Mouse (Mus musculus) cerebellum, adult 2 months (tissue): ENCODE data around the gene Cds2. TPM values are rescaled to one million over a fixed set of nuclear protein-coding genes. Genes with fewer than 3 reads are reported as not detected.

ENCODE experiments used
- DNase-seq, 2 experiments: peaks; one replicate each; pipeline ENCODE4 v3.0.0; 2021
- H3K27ac ChIP-seq: fragments of 200-500 bp; 2 replicates; pipeline ENCODE4 v1.5.1; 2012; ENCODE audit warnings: low read length, control low read depth, inconsistent platforms; ENCODE audit not compliant: insufficient read depth
- H3K27me3 ChIP-seq: fragments of 200-500 bp; 2 replicates; pipeline ENCODE4 v1.6.1; 2012; ENCODE audit warnings: inconsistent platforms, mild to moderate bottlenecking, low read length, moderate library complexity; ENCODE audit not compliant: control insufficient read depth, insufficient read depth
- H3K4me1 ChIP-seq: fragments of 200-500 bp; 2 replicates; pipeline ENCODE4 v1.6.1; 2011; ENCODE audit warnings: low read length; ENCODE audit not compliant: control insufficient read depth, insufficient read depth
- H3K4me3 ChIP-seq: fragments of 200-500 bp; replicated peaks from 2 replicates; pipeline ENCODE3; 2011; ENCODE audit warnings: mild to moderate bottlenecking, low read depth, low read length, control low read depth; ENCODE audit not compliant: insufficient read depth
- CTCF ChIP-seq: fragments of 200-500 bp; IDR thresholded peaks from 2 replicates; pipeline ENCODE4 v1.5.1; 2011; ENCODE audit warnings: low read depth, mild to moderate bottlenecking, control low read depth, low read length, moderate library complexity, borderline replicate concordance; ENCODE audit not compliant: insufficient read depth
- POLR2A ChIP-seq: fragments of 200-500 bp; IDR thresholded peaks from 2 replicates; pipeline ENCODE4 v1.6.1; 2011; ENCODE audit warnings: low read length, control low read depth, borderline replicate concordance; ENCODE audit not compliant: insufficient read depth
- WGBS: fragments of 180-500 bp; shearing (Covaris S2); methylation state at CpG from one replicate; pipeline ENCODE4 v1.1.7; 2018; 5-methylcytosine and 5-hydroxymethylcytosine counted together
- polyA plus RNA-seq: library from polyadenylated mRNA; depleted of rRNA; stranded (reverse); fragments of >200 nt; gene quantifications from 2 replicates; pipeline ENCODE4 v1.2.3, GENCODE M21; 2012

Gene Cds2
- polyA plus RNA-seq, 1 experiment, result 152 TPM

DNA sequence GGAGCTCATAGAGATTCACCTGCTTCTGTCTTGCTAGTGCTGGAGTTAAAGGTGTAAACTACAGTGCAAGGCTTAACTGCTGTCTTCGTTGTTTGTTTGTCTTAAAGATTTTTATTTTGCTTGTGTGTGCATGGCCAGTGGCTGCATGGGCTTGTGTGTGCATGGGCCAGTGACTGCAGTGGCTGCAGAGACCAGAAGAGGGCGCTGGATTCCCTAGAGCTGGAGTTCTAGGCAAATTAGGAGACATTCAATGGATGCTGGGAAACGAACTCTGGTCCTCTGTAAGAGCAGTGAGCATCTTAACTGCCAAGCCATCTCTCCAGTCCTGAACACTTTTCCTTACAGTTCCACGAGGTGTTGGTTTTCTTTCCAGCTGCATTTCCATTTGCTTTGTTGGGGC is 12.6 kb downstream of the Cds2 start:
- TF ChIP-seq POLR2A (no peak), CTCF (peak; percentile 28; the same call in 1 of the 2 replicates)
- H3K27ac ChIP-seq, result no peak overlapping the region
- 79% methylated on average over 4 of the region's 4 CpGs for WGBS
- no peak for DNase-seq
- peaks cover 25% of the 10 kb centered on the region for H3K4me1 ChIP-seq
- no peak overlapping the region for H3K4me3 ChIP-seq
- no peaks in the 10 kb centered on the region for H3K27me3 ChIP-seq

DNA sequence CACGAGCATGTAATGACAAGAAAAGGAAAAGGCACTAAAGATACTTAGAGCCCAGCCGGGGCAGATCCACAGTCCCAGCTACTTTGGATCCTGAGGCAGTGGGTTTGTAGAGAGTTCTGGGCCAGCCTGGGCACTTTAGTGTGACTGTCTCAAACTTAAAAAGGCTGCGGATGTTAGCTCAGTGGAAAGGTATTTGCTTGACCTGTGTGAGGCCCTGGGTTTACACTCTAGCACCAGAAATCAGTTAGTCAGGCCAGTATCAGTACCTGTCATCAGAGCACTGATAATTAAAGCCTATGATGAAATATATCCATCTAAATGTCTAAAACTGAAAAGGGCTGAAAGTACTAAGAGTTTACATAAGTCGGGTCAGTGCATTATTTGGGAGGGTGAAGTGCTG is 13.3 kb downstream of the Cds2 start:
- no peaks in the 10 kb centered on the region for H3K27me3 ChIP-seq
- H3K4me3 ChIP-seq, result no peak overlapping the region
- no peak overlapping the region for H3K27ac ChIP-seq
- no peak for TF ChIP-seq CTCF
- no peak for TF ChIP-seq POLR2A
- H3K4me1 ChIP-seq, result peaks cover 23% of the 10 kb centered on the region
- no peak for DNase-seq
- 81% methylated on average over 4 of the region's 4 CpGs for WGBS

DNA sequence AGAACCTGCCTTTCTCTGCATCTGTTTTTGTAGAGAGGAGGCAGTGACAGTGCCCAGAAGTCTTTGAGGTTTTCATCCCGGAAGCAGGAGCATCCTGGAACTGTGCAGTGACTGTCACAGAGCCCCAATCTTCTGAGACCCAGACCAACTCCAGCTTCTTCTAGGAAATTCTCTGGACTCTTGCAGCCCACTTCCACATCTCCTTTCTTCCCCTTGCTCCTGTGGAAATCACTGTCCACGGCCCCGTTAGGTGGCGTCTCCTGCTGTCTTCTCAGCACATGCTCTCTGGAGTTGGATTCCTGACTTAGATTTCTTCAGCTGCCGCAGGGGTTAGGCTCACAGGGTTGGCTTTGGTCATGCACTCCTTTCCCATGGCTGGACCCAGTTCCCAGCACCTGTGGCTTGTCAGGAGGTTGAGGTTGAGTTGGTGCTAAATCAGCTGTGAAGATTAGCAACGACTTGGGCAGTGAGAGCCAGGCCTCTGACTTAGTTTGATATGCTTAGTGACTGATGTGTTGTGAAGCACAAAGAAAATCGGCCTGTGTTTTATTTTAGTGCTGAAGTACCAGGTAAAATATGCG is 15.4 kb downstream of the Cds2 start:
- H3K27me3 ChIP-seq, result no peaks in the 10 kb centered on the region
- H3K4me1 ChIP-seq, result peaks cover 20% of the 10 kb centered on the region
- H3K4me3 ChIP-seq, result no peak overlapping the region
- 33% methylated on average over 8 of the region's 8 CpGs for WGBS
- TF ChIP-seq POLR2A (no peak), CTCF (no peak)
- H3K27ac ChIP-seq, result no peak overlapping the region
- DNase-seq, result no peak

DNA sequence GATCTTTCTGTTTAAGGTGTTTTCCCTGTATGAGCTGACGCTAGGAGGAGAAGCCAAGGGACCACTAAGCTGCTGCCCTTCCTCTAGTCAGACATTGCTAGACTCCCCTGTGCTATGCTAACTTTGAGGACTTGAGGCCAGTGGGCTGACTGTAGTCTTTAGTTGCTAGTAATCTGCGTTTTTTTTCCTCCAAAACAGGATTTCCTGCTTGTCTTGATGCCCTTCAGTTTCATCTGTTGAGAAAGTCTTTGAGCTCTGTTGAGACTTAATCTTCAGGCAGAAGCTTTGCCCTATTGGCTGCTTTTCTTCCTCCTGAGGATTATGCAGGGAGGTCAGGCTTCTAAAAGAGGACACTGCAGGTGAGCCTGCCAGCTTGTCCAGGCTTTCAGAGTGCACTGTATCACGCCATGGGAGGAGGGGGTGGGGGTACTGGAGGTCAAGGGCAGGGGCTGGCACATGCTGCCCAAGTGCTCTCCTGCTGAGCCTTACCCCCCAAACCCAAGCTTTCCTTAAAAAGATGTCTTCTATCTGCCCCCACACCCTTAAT is 16.5 kb downstream of the Cds2 start:
- DNase-seq, result no peak
- no peak overlapping the region for H3K27ac ChIP-seq
- H3K4me3 ChIP-seq, result no peak overlapping the region
- TF ChIP-seq CTCF, result no peak
- TF ChIP-seq POLR2A, result no peak
- WGBS, result 54% methylated on average over 3 of the region's 3 CpGs
- H3K4me1 ChIP-seq, result peaks cover 20% of the 10 kb centered on the region
- no peaks in the 10 kb centered on the region for H3K27me3 ChIP-seq

DNA sequence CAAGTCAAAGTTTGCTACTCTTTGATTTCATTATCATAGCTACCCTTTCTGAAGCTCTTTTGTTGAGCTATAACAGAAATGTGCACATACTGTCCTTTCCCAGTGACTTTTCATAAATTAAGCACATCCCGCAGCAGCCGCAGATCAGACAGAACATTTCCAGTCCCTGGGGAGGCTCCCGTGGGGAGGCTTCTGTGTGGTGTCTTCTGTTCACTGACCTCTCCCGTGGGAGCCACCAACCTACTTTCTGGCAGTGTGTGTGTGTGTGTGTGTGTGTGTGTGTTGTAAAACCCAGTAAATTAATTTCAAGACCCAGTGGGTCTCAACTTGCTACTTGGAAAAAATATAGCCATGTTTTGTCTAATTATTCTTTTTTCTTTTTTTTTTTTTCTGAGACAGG is 17.0 kb downstream of the Cds2 start:
- 22% methylated on average over 4 of the region's 4 CpGs for WGBS
- Histone ChIP-seq H3K27ac (no peak overlapping the region), H3K4me3 (no peak overlapping the region), H3K4me1 (peaks cover 24% of the 10 kb centered on the region), H3K27me3 (no peaks in the 10 kb centered on the region)
- TF ChIP-seq CTCF (no peak), POLR2A (no peak)
- no peak for DNase-seq

DNA sequence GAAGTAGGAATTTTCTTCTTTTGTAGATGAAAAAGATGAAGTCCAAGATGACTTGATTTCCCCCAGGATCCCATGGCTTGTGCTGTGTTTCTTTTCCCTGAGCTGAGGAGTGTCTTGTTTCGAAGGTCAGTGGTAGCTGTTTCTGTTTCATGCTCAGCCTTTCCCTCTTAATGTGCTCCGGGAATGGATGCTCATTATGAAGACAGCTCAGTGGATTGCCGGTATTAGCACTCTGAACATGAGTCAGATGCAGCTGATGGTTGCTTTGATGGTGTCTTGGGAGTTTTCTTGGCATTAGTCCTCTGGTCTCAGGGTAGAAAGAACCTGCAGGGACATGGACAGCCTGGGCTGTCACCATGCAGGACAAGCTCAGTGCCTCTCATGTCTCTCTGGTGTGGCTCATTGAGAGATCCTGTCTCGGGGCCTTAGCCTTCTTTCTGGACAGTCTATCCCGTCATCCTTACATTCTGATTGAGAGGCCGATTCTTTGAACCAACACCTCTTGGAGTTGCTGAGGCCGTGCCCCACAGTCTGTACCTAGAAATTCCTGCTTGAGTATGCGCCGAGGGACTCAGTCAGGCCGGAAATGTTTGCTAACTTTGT is 17.7 kb downstream of the Cds2 start:
- TF ChIP-seq POLR2A (no peak), CTCF (no peak)
- Histone ChIP-seq H3K27ac (no peak overlapping the region), H3K4me1 (peaks cover 29% of the 10 kb centered on the region), H3K4me3 (no peak overlapping the region), H3K27me3 (no peaks in the 10 kb centered on the region)
- 83% methylated on average over 10 of the region's 10 CpGs for WGBS
- no peak for DNase-seq

DNA sequence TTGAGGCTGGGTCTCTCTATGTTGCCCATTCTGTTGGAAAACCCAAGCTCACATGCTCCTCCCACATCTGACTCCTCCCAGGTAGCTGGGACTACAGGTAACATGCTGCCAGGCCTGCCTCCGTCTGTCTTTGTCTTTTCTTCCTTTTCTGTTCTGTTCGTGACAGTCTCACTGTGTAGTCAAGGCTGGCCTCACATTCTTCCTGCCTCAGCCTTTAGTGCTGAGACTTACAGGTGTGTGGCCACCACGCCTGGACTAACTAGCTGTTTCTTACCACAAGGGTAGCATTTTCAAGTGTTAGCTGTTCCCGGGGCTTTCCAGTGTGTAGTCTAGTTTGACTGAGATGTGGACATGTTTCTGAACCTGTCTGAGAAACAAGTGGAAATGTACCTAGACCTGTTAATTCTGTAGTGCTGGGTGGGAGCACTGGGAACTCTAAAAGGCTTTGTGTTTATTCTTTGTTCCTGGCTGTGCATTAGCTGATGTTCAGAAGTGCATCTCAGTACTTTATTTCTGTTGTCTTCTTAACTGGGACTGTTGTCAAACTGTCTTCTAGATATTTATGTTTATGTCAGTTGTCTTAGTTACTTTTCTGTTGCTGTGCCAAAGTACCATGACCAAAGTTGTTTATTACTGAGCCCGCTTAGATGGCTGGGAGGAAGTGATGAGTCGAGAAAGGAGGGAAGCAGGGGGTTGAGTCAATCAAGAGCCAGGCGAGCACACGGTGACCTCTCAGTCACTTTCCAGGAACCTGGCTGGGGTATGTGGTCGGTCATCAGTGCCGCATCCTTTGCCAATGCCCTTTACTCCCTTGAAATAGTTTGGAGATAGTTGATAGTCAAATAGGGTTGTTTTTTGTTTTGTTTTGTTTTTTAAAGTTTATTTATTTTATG is 18.9 kb downstream of the Cds2 start:
- 41% methylated on average over 10 of the region's 10 CpGs for WGBS
- H3K4me1 ChIP-seq, result peaks cover 29% of the 10 kb centered on the region
- no peak for DNase-seq
- no peak overlapping the region for H3K27ac ChIP-seq
- TF ChIP-seq CTCF, result no peak
- no peak for TF ChIP-seq POLR2A
- H3K4me3 ChIP-seq, result no peak overlapping the region
- H3K27me3 ChIP-seq, result no peaks in the 10 kb centered on the region
